Mouse (Mus musculus): ENCODE results near the gene Gm11639. TPM values are rescaled to one million over a fixed set of nuclear protein-coding genes. Genes with fewer than 3 reads are reported as not detected.

Gene Gm11639
- polyA plus RNA-seq, 1 experiment from 2014 or later, result 0.01 TPM

- DNase-seq (ENCODE audit: low spot score) (no peak), ATAC-seq (replicated peaks; ENCODE audit: low FRiP score, low read depth) (no peak)
- Histone ChIP-seq H3K27me3 (ENCODE audit: insufficient read depth, low read length) (no peaks in the 10 kb centered on the region), H3K4me3 (replicated peaks; ENCODE audit: low read depth, low read length) (no peak overlapping the region), H3K9me3 (replicated peaks; ENCODE audit: low read length) (no peaks in the 10 kb centered on the region), H3K36me3 (ENCODE audit: insufficient read depth, low read length) (no peaks in the 10 kb centered on the region), H3K4me1 (replicated peaks; ENCODE audit: insufficient read depth, low read length) (no peaks in the 10 kb centered on the region), H3K9ac (ENCODE audit: low read depth, low read length) (no peak overlapping the region), H3K27ac (no peak overlapping the region), H3K4me2 (ENCODE audit: low read length) (no peak overlapping the region)
- WGBS, result 43% methylated on average over 1 of the region's 1 CpGs
- peak; percentile 30; the same call in 1 of the 2 replicates for TF ChIP-seq CTCF (IDR thresholded peaks at IDR 0.05; ENCODE audit: low read depth)
Measured at GRCm38 (mm10) chr11:104767068-104767467, 81.6 kb downstream of the Gm11639 start.

GRCm38 (mm10) chr11:104768072-104768471, 82.6 kb downstream of the Gm11639 start:
- no peak for ATAC-seq (replicated peaks; ENCODE audit: low FRiP score, low read depth)
- TF ChIP-seq CTCF (IDR thresholded peaks at IDR 0.05; ENCODE audit: low read depth), result peak; percentile 82
- 7% methylated on average over 5 of the region's 5 CpGs for WGBS

GRCm38 (mm10) chr11:104778796-104779195, 93.3 kb downstream of the Gm11639 start:
- H3K4me1 ChIP-seq (replicated peaks; ENCODE audit: insufficient read depth, low read length), result no peaks in the 10 kb centered on the region
- no peak for ATAC-seq (replicated peaks; ENCODE audit: low FRiP score, low read depth)
- TF ChIP-seq CTCF (IDR thresholded peaks at IDR 0.05; ENCODE audit: low read depth), result no peak

More at GRCm38 (mm10) chr11:104768072-104768471, 82.6 kb downstream of the Gm11639 start:
- Histone ChIP-seq H3K4me2 (ENCODE audit: low read length) (no peak overlapping the region), H3K27ac (no peak overlapping the region), H3K27me3 (ENCODE audit: insufficient read depth, low read length) (no peaks in the 10 kb centered on the region), H3K4me3 (replicated peaks; ENCODE audit: low read depth, low read length) (no peak overlapping the region), H3K9me3 (replicated peaks; ENCODE audit: low read length) (no peaks in the 10 kb centered on the region), H3K36me3 (ENCODE audit: insufficient read depth, low read length) (no peaks in the 10 kb centered on the region), H3K9ac (ENCODE audit: low read depth, low read length) (no peak overlapping the region), H3K4me1 (replicated peaks; ENCODE audit: insufficient read depth, low read length) (no peaks in the 10 kb centered on the region)
- DNase-seq (ENCODE audit: low spot score), result peak; percentile 68

DNA sequence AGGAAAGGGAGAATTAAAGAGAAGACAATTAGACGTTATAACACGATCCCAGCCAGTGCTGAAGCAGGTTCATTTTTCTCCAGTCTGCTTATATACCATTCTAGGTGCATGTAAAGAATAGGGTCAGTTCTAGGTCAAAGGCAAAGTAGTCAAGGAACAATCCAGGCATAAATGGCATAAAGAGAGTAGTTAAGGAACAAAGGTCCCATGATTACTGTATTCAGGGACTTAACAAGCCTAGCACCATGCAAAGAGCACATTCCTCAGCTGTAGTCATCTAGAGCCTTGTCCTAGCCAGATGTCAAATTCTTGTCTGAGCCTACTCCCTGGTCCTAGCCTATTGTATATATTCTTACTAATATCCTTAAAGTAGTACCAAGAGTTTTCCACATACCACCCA, 259.2 kb downstream of the Gm11639 start:
- Histone ChIP-seq H3K4me1 (replicated peaks; ENCODE audit: insufficient read depth, low read length) (no peaks in the 10 kb centered on the region), H3K36me3 (ENCODE audit: insufficient read depth, low read length) (no peaks in the 10 kb centered on the region), H3K9ac (ENCODE audit: low read depth, low read length) (no peak overlapping the region), H3K27me3 (ENCODE audit: insufficient read depth, low read length) (no peaks in the 10 kb centered on the region), H3K4me3 (replicated peaks; ENCODE audit: low read depth, low read length) (no peak overlapping the region), H3K4me2 (ENCODE audit: low read length) (no peak overlapping the region), H3K9me3 (replicated peaks; ENCODE audit: low read length) (no peaks in the 10 kb centered on the region), H3K27ac (no peak overlapping the region)
- 63% methylated on average over 2 of the region's 2 CpGs for WGBS
- no peak for DNase-seq (ENCODE audit: low spot score)
- no peak for TF ChIP-seq CTCF (IDR thresholded peaks at IDR 0.05; ENCODE audit: low read depth)
- ATAC-seq (replicated peaks; ENCODE audit: low FRiP score, low read depth), result no peak

More at GRCm38 (mm10) chr11:104778796-104779195, 93.3 kb downstream of the Gm11639 start:
- Histone ChIP-seq H3K4me3 (replicated peaks; ENCODE audit: low read depth, low read length) (no peak overlapping the region), H3K27me3 (ENCODE audit: insufficient read depth, low read length) (no peaks in the 10 kb centered on the region), H3K9me3 (replicated peaks; ENCODE audit: low read length) (no peaks in the 10 kb centered on the region), H3K36me3 (ENCODE audit: insufficient read depth, low read length) (no peaks in the 10 kb centered on the region), H3K9ac (ENCODE audit: low read depth, low read length) (no peak overlapping the region), H3K4me2 (ENCODE audit: low read length) (no peak overlapping the region), H3K27ac (no peak overlapping the region)
- DNase-seq (ENCODE audit: low spot score), result no peak
- 95% methylated on average over 2 of the region's 2 CpGs for WGBS

GRCm38 (mm10) chr11:104952349-104952748, 266.8 kb downstream of the Gm11639 start:
- Histone ChIP-seq H3K27me3 (ENCODE audit: insufficient read depth, low read length) (no peaks in the 10 kb centered on the region), H3K36me3 (ENCODE audit: insufficient read depth, low read length) (no peaks in the 10 kb centered on the region), H3K4me2 (ENCODE audit: low read length) (no peak overlapping the region), H3K27ac (no peak overlapping the region), H3K9me3 (replicated peaks; ENCODE audit: low read length) (no peaks in the 10 kb centered on the region), H3K4me3 (replicated peaks; ENCODE audit: low read depth, low read length) (no peak overlapping the region), H3K4me1 (replicated peaks; ENCODE audit: insufficient read depth, low read length) (no peaks in the 10 kb centered on the region), H3K9ac (ENCODE audit: low read depth, low read length) (no peak overlapping the region)
- no peak for TF ChIP-seq CTCF (IDR thresholded peaks at IDR 0.05; ENCODE audit: low read depth)
- ATAC-seq (replicated peaks; ENCODE audit: low FRiP score, low read depth) (no peak), DNase-seq (ENCODE audit: low spot score) (no peak)
- WGBS, result 56% methylated on average over 4 of the region's 4 CpGs

GRCm38 (mm10) chr11:104967862-104968261, 282.4 kb downstream of the Gm11639 start:
- H3K9ac ChIP-seq (ENCODE audit: low read depth, low read length), result no peak overlapping the region
- no peaks in the 10 kb centered on the region for H3K27me3 ChIP-seq (ENCODE audit: insufficient read depth, low read length)
- H3K4me3 ChIP-seq (replicated peaks; ENCODE audit: low read depth, low read length), result no peak overlapping the region
- no peak overlapping the region for H3K4me2 ChIP-seq (ENCODE audit: low read length)
- H3K36me3 ChIP-seq (ENCODE audit: insufficient read depth, low read length), result no peaks in the 10 kb centered on the region
- DNase-seq (ENCODE audit: low spot score) (no peak), ATAC-seq (replicated peaks; ENCODE audit: low FRiP score, low read depth) (no peak)
- no peaks in the 10 kb centered on the region for H3K9me3 ChIP-seq (replicated peaks; ENCODE audit: low read length)
- H3K27ac ChIP-seq, result no peak overlapping the region
- 93% methylated on average over 1 of the region's 1 CpGs for WGBS
- H3K4me1 ChIP-seq (replicated peaks; ENCODE audit: insufficient read depth, low read length), result no peaks in the 10 kb centered on the region
- no peak for TF ChIP-seq CTCF (IDR thresholded peaks at IDR 0.05; ENCODE audit: low read depth)

GRCm38 (mm10) chr11:104968388-104968787, 282.9 kb downstream of the Gm11639 start:
- TF ChIP-seq CTCF (IDR thresholded peaks at IDR 0.05; ENCODE audit: low read depth), result no peak
- ATAC-seq (replicated peaks; ENCODE audit: low FRiP score, low read depth), result no peak

More at GRCm38 (mm10) chr11:104968388-104968787, 282.9 kb downstream of the Gm11639 start:
- Histone ChIP-seq H3K4me3 (replicated peaks; ENCODE audit: low read depth, low read length) (no peak overlapping the region), H3K27ac (no peak overlapping the region), H3K4me1 (replicated peaks; ENCODE audit: insufficient read depth, low read length) (no peaks in the 10 kb centered on the region), H3K27me3 (ENCODE audit: insufficient read depth, low read length) (no peaks in the 10 kb centered on the region), H3K36me3 (ENCODE audit: insufficient read depth, low read length) (no peaks in the 10 kb centered on the region), H3K4me2 (ENCODE audit: low read length) (no peak overlapping the region), H3K9ac (ENCODE audit: low read depth, low read length) (no peak overlapping the region), H3K9me3 (replicated peaks; ENCODE audit: low read length) (no peaks in the 10 kb centered on the region)
- DNase-seq (ENCODE audit: low spot score), result no peak
- WGBS, result 93% methylated on average over 2 of the region's 2 CpGs
